Mouse (Mus musculus) MEL (cell line): ENCODE measurements around the gene Actn1. TPM values are rescaled to one million over a fixed set of nuclear protein-coding genes. Genes with fewer than 3 reads are reported as not detected.

Source experiments
- DNase-seq: peaks from one replicate; pipeline ENCODE4 v3.0.0; 2011; ENCODE audit warnings: low read depth, low spot score
- H3K27ac ChIP-seq: 2 replicates; pipeline ENCODE4 v1.5.1; 2012; ENCODE audit warnings: low read depth, mild to moderate bottlenecking, control low read depth, low read length, moderate library complexity; ENCODE audit not compliant: control insufficient read depth
- H3K27me3 ChIP-seq, 2 experiments: fragments of 150-350 bp in 1 of 2; sonication (generic) in 1 of 2; 2 replicates each; pipeline ENCODE4 v1.6.1; 2012; ENCODE audit warnings: low read length in 2 of 2, mild to moderate bottlenecking in 2 of 2, improper control_type of control experiment in 1 of 2, moderate library complexity in 1 of 2; ENCODE audit not compliant: insufficient read depth in 2 of 2, control insufficient read depth in 1 of 2
- H3K36me3 ChIP-seq, 2 experiments: 2 replicates each; pipeline ENCODE4 v1.6.1; 2012 to 2014; ENCODE audit warnings: low read length in 2 of 2, improper control_type of control experiment in 1 of 2, inconsistent platforms in 1 of 2, mild to moderate bottlenecking in 1 of 2; ENCODE audit not compliant: insufficient read depth in 2 of 2, control insufficient read depth in 1 of 2
- H3K4me1 ChIP-seq, 2 experiments: fragments of 150-350 bp in 1 of 2; sonication (generic) in 1 of 2; 2 replicates each; pipeline ENCODE4 v1.6.1; 2012; ENCODE audit warnings: low read length in 2 of 2, improper control_type of control experiment in 1 of 2, mild to moderate bottlenecking in 1 of 2; ENCODE audit not compliant: insufficient read depth in 2 of 2, control insufficient read depth in 1 of 2
- H3K4me3 ChIP-seq, 2 experiments: fragments of 150-350 bp in 1 of 2; sonication (generic) in 1 of 2; 2 replicates each; pipeline ENCODE4 v1.5.1; 2012; ENCODE audit warnings: low read depth in 2 of 2, low read length in 2 of 2, mild to moderate bottlenecking in 2 of 2, moderate library complexity in 2 of 2, control low read depth in 1 of 2, improper control_type of control experiment in 1 of 2; ENCODE audit not compliant: control insufficient read depth in 1 of 2, insufficient read depth in 1 of 2
- H3K79me2 ChIP-seq: 2 replicates; pipeline ENCODE4 v1.6.1; 2012; ENCODE audit warnings: mild to moderate bottlenecking, low read length, moderate library complexity; ENCODE audit not compliant: control insufficient read depth, poor library complexity, insufficient read depth
- H3K9ac ChIP-seq: 2 replicates; pipeline ENCODE4 v1.6.1; 2012; ENCODE audit warnings: low read depth, mild to moderate bottlenecking, control low read depth, low read length, moderate library complexity; ENCODE audit not compliant: control insufficient read depth, poor library complexity, severe bottlenecking
- H3K9me3 ChIP-seq: fragments of 150-350 bp; sonication (generic); replicated peaks from 2 replicates; pipeline ENCODE4 v1.6.1; 2012; ENCODE audit warnings: mild to moderate bottlenecking, low read length, improper control_type of control experiment, moderate library complexity; ENCODE audit not compliant: insufficient read depth
- BHLHE40 ChIP-seq: IDR thresholded peaks from 2 replicates; pipeline ENCODE4 v1.6.1; 2012; ENCODE audit warnings: low read depth, mild to moderate bottlenecking, inconsistent platforms, low read length, improper control_type of control experiment, borderline replicate concordance
- CHD1 ChIP-seq: IDR thresholded peaks from 2 replicates; pipeline ENCODE4 v1.6.1; 2012; ENCODE audit warnings: low read depth, mild to moderate bottlenecking, inconsistent platforms, low read length, improper control_type of control experiment
- E2F4 ChIP-seq: IDR thresholded peaks from 2 replicates; pipeline ENCODE4 v1.6.1; 2011; ENCODE audit warnings: low read depth, low read length, improper control_type of control experiment, borderline replicate concordance
- ELF1 ChIP-seq: IDR thresholded peaks from 2 replicates; pipeline ENCODE4 v1.6.1; 2014; ENCODE audit warnings: low read depth, mild to moderate bottlenecking, inconsistent platforms, low read length, improper control_type of control experiment, moderate library complexity
- EP300 ChIP-seq, 2 experiments: IDR thresholded peaks; 2 replicates each; pipeline ENCODE4 v1.6.1; 2011; ENCODE audit warnings: improper control_type of control experiment in 2 of 2, low read length in 2 of 2, low read depth in 1 of 2, mild to moderate bottlenecking in 1 of 2
- ETS1 ChIP-seq: IDR thresholded peaks from 2 replicates; pipeline ENCODE4 v1.6.1; 2012; ENCODE audit warnings: low read depth, mild to moderate bottlenecking, inconsistent platforms, low read length, improper control_type of control experiment, moderate library complexity
- HCFC1 ChIP-seq: IDR thresholded peaks from 2 replicates; pipeline ENCODE4 v1.6.1; 2012; ENCODE audit warnings: low read depth, mild to moderate bottlenecking, inconsistent platforms, low read length, improper control_type of control experiment, moderate library complexity
- JUND ChIP-seq: IDR thresholded peaks from 2 replicates; pipeline ENCODE4 v1.6.1; 2011; ENCODE audit warnings: low read depth, mild to moderate bottlenecking, improper control_type of control experiment, low read length
- KAT2A ChIP-seq: conservative IDR thresholded peaks from 2 replicates; pipeline ENCODE4 v1.6.1; 2012; ENCODE audit warnings: low read depth, low read length, improper control_type of control experiment, inconsistent platforms
- MAX ChIP-seq: IDR thresholded peaks from 2 replicates; pipeline ENCODE4 v1.6.1; 2011; ENCODE audit warnings: low read length, improper control_type of control experiment
- MAZ ChIP-seq: IDR thresholded peaks from 2 replicates; pipeline ENCODE4 v1.6.1; 2012; ENCODE audit warnings: low read depth, mild to moderate bottlenecking, inconsistent platforms, low read length, improper control_type of control experiment
- MXI1 ChIP-seq: IDR thresholded peaks from 2 replicates; pipeline ENCODE4 v1.6.1; 2011; ENCODE audit warnings: mild to moderate bottlenecking, low read depth, low read length, improper control_type of control experiment
- MYC ChIP-seq: IDR thresholded peaks from 2 replicates; pipeline ENCODE4 v1.6.1; 2011; ENCODE audit warnings: low read depth, mild to moderate bottlenecking, low read length, improper control_type of control experiment, moderate library complexity
- NELFE ChIP-seq: IDR thresholded peaks from 2 replicates; pipeline ENCODE4 v1.6.1; 2011; ENCODE audit warnings: low read depth, low read length, improper control_type of control experiment
- POLR2A ChIP-seq, 2 experiments: IDR thresholded peaks; 2 replicates each; pipeline ENCODE4 v1.6.1; 2011 to 2012; ENCODE audit warnings: low read length in 2 of 2, mild to moderate bottlenecking in 2 of 2, control low read depth in 1 of 2, improper control_type of control experiment in 1 of 2, low read depth in 1 of 2, moderate library complexity in 1 of 2; ENCODE audit not compliant: control insufficient read depth in 1 of 2, insufficient read depth in 1 of 2, poor library complexity in 1 of 2
- POLR2AphosphoS2 ChIP-seq: IDR thresholded peaks from 2 replicates; pipeline ENCODE4 v1.6.1; 2011; ENCODE audit warnings: low read length, improper control_type of control experiment
- RAD21 ChIP-seq: IDR thresholded peaks from 2 replicates; pipeline ENCODE4 v1.6.1; 2011; ENCODE audit warnings: mild to moderate bottlenecking, low read depth, low read length, improper control_type of control experiment
- SIN3A ChIP-seq: IDR thresholded peaks from 2 replicates; pipeline ENCODE4 v1.6.1; 2012; ENCODE audit warnings: low read length, improper control_type of control experiment, inconsistent platforms
- SMC3 ChIP-seq: IDR thresholded peaks from 2 replicates; pipeline ENCODE4 v1.6.1; 2011; ENCODE audit warnings: low read depth, low read length, improper control_type of control experiment
- TBP ChIP-seq: IDR thresholded peaks from 2 replicates; pipeline ENCODE4 v1.8.0; 2011; ENCODE audit warnings: low read depth, low read length, improper control_type of control experiment
- TCF12 ChIP-seq: IDR thresholded peaks from 2 replicates; pipeline ENCODE4 v1.6.1; 2014; ENCODE audit warnings: low read depth, mild to moderate bottlenecking, inconsistent platforms, low read length, improper control_type of control experiment, moderate library complexity
- UBTF ChIP-seq: IDR thresholded peaks from 2 replicates; pipeline ENCODE4 v1.6.1; 2012; ENCODE audit warnings: low read depth, mild to moderate bottlenecking, inconsistent platforms, low read length, improper control_type of control experiment, moderate library complexity, borderline replicate concordance; ENCODE audit not compliant: insufficient read depth
- USF1 ChIP-seq: IDR thresholded peaks from 2 replicates; pipeline ENCODE4 v1.6.1; 2014; ENCODE audit warnings: low read depth, mild to moderate bottlenecking, inconsistent platforms, low read length, improper control_type of control experiment, moderate library complexity
- USF2 ChIP-seq, 2 experiments: IDR thresholded peaks; 2 replicates each; pipeline ENCODE4 v1.6.1; 2011 to 2012; ENCODE audit warnings: improper control_type of control experiment in 2 of 2, low read length in 2 of 2, borderline replicate concordance in 1 of 2, inconsistent platforms in 1 of 2, low read depth in 1 of 2, mild to moderate bottlenecking in 1 of 2; ENCODE audit not compliant: insufficient read depth in 1 of 2
- ZC3H11A ChIP-seq: IDR thresholded peaks from 2 replicates; pipeline ENCODE4 v1.6.1; 2012; ENCODE audit warnings: low read depth, mild to moderate bottlenecking, inconsistent platforms, low read length, improper control_type of control experiment
- ZMIZ1 ChIP-seq: IDR thresholded peaks from 2 replicates; pipeline ENCODE4 v1.6.1; 2012; ENCODE audit warnings: low read depth, mild to moderate bottlenecking, inconsistent platforms, low read length, improper control_type of control experiment, moderate library complexity
- ZNF384 ChIP-seq: IDR thresholded peaks from 2 replicates; pipeline ENCODE4 v1.6.1; 2012; ENCODE audit warnings: low read depth, mild to moderate bottlenecking, inconsistent platforms, low read length, improper control_type of control experiment
- polyA plus RNA-seq, 2 experiments: library from polyadenylated mRNA; stranded (reverse) in 1 of 2; unstranded in 1 of 2; fragments of >175 nt in 1 of 2; fragments of >200 nt in 1 of 2; gene quantifications; 2 replicates each; pipeline versions ENCODE4 v1.2.1 to v1.2.4; 2012; ENCODE audit warnings: low replicate concordance in 2 of 2, low read depth in 1 of 2; ENCODE audit not compliant: insufficient read length in 2 of 2, insufficient read depth in 1 of 2, missing spikeins in 1 of 2
- total RNA-seq: library from RNA; depleted of rRNA; stranded (reverse); fragments of 300-350 nt; gene quantifications from 2 replicates; pipeline ENCODE4 v1.2.3, GENCODE M21; 2012

Gene Actn1
- total and polyA plus RNA-seq, 3 experiments = 7.8 to 27.0 TPM; not detected in 1

- TF ChIP-seq POLR2A (IDR thresholded peaks at IDR 0.05; ENCODE audit: control insufficient read depth in 1 of 2, insufficient read depth in 1 of 2, low read depth in 1 of 2, low read length in 2 of 2, poor library complexity in 1 of 2) (no peak), ETS1 (no peak), E2F4 (no peak), ZNF384 (0 out of 2 replicates have a peak, but pooled peaks have one; percentile 21), POLR2AphosphoS2 (no peak), USF1 (0 out of 2 replicates have a peak, but pooled peaks have one; percentile 9), MAX (peak; percentile 69), SIN3A (no peak), SMC3 (peak; percentile 39), UBTF (no peak), RAD21 (peak; percentile 38)
These were observed 108.3 kb downstream of the Actn1 start (continued) for GRCm38 (mm10) chr12:80151821-80152220.

DNA sequence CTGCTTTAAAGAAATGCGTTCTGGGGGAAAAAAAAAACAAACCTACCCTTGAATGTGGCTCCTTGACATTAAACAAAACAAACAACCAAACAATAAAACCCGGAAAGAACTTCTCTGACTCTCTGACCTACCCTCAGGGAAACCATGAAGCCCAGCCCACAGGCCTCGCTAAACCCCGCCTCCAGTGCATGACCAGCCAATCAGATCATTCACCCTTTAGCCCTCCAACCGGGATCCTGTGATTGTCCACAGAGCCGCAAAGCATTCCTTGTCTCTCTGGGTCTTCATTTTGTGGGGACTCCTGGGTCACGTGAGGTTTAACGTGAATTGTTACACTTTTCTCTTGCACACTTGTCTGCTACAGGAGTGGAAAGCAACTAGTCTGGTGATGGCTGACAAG is 109.5 kb downstream of the Actn1 start:
- TF ChIP-seq KAT2A (no peak), ELF1 (peak; percentile 62), HCFC1 (0 out of 2 replicates have a peak, but pooled peaks have one; percentile 37), MXI1 (peak; percentile 63), SIN3A (peak; percentile 64), RAD21 (no peak), POLR2A (IDR thresholded peaks at IDR 0.05; ENCODE audit: control insufficient read depth in 1 of 2, insufficient read depth in 1 of 2, low read depth in 1 of 2, low read length in 2 of 2, poor library complexity in 1 of 2) (peak; percentile 28 to 69; a peak in 2 of 4 replicates), ZNF384 (0 out of 2 replicates have a peak, but pooled peaks have one; percentile 10), USF1 (peak; percentile 96), POLR2AphosphoS2 (peak; percentile 62; the same call in 1 of the 2 replicates), TBP (peak; percentile 85), MAX (peak; percentile 84), USF2 (IDR thresholded peaks at IDR 0.05; ENCODE audit: borderline replicate concordance in 1 of 2, insufficient read depth in 1 of 2, low read depth in 1 of 2, low read length in 2 of 2) (peak; percentile 42 to 81; a peak in 3 of 4 replicates), ZC3H11A (no peak), TCF12 (peak; percentile 47; the same call in 1 of the 2 replicates), MYC (no peak), SMC3 (no peak), ZMIZ1 (peak; percentile 53; the same call in 1 of the 2 replicates), CHD1 (no peak), MAZ (no peak), UBTF (no peak), EP300 (IDR thresholded peaks at IDR 0.05; ENCODE audit: low read depth in 1 of 2, low read length in 2 of 2) (0 out of 4 replicates have a peak, but pooled peaks of 1 of the 2 experiments have one; percentile 12), BHLHE40 (peak; percentile 91), JUND (no peak), NELFE (peak; percentile 74)
- H3K9ac ChIP-seq = peak overlapping the region; percentile 65
- peaks cover 3 to 16% of the 10 kb centered on the region in 2 experiments; a peak in 3 of 4 replicates for H3K4me1 ChIP-seq
- DNase-seq = peak; percentile 96
- no peaks in the 10 kb centered on the region for H3K27me3 ChIP-seq
- H3K4me3 ChIP-seq = peak overlapping the region; percentile 56 to 72
- H3K36me3 ChIP-seq = peaks cover 0 to 11% of the 10 kb centered on the region in 2 experiments; a peak in 2 of 4 replicates
- peak overlapping the region; percentile 48 for H3K27ac ChIP-seq
- H3K9me3 ChIP-seq = no peaks in the 10 kb centered on the region
- no peaks in the 10 kb centered on the region for H3K79me2 ChIP-seq
